Mouse (Mus musculus): ENCODE data around the gene Nat8f5.
"Not testable (repeated sequence)": the region's sequence is repeated elsewhere in the genome, so short reads cannot be mapped to it uniquely, and the experiment has no call there.

GRCm38 (mm10) chr6:85837307-85837706, 16.5 kb upstream of the Nat8f5 start:
- TF ChIP-seq POLR2A (IDR thresholded peaks at IDR 0.05; ENCODE audit: borderline replicate concordance, extremely low read depth, low read depth, low read length); CTCF (IDR thresholded peaks at IDR 0.05; ENCODE audit: insufficient read depth, low read length): not testable (repeated sequence)
